Mouse (Mus musculus) bone marrow, adult 2 months (tissue): ENCODE data around the gene Ruvbl2. TPM values are rescaled to one million over a fixed set of nuclear protein-coding genes. Genes with fewer than 3 reads are reported as not detected.
"Not testable (repeated sequence)": the region's sequence is repeated elsewhere in the genome, so short reads cannot be mapped to it uniquely, and the experiment has no call there.

Experiments
- H3K27ac ChIP-seq: fragments of 200-500 bp; 2 replicates; pipeline ENCODE4 v1.5.1; 2012; ENCODE audit warnings: low read depth, mild to moderate bottlenecking, control low read depth, inconsistent platforms, low read length; ENCODE audit not compliant: control insufficient read depth, poor library complexity, insufficient read depth
- H3K4me1 ChIP-seq: fragments of 200-500 bp; 2 replicates; pipeline ENCODE4 v1.6.1; 2011; ENCODE audit warnings: low read length; ENCODE audit not compliant: control insufficient read depth, insufficient read depth
- H3K4me3 ChIP-seq: fragments of 200-500 bp; replicated peaks from 2 replicates; pipeline ENCODE3; 2011; ENCODE audit warnings: mild to moderate bottlenecking, low read depth, low read length, control low read depth; ENCODE audit not compliant: control insufficient read depth
- CTCF ChIP-seq: fragments of 200-500 bp; IDR thresholded peaks from 2 replicates; pipeline ENCODE4 v1.5.1; 2011; ENCODE audit warnings: low read length, control low read depth; ENCODE audit not compliant: control insufficient read depth, insufficient read depth
- POLR2A ChIP-seq: fragments of 200-500 bp; IDR thresholded peaks from 2 replicates; pipeline ENCODE4 v1.6.1; 2011; ENCODE audit warnings: low read depth, mild to moderate bottlenecking, control low read depth, low read length, borderline replicate concordance; ENCODE audit not compliant: control insufficient read depth
- WGBS: fragments of 180-500 bp; shearing (Covaris S2); methylation state at CpG from one replicate; pipeline ENCODE4 v1.1.7; 2018; 5-methylcytosine and 5-hydroxymethylcytosine counted together
- polyA plus RNA-seq: library from polyadenylated mRNA; stranded (reverse); fragments of >200 nt; gene quantifications from 2 replicates; pipeline ENCODE4 v1.2.4, GENCODE M21; 2011; ENCODE audit warnings: low replicate concordance; ENCODE audit not compliant: missing spikeins, insufficient read depth, insufficient read length

The Ruvbl2 gene
- polyA plus RNA-seq, 1 experiment = 61.4 TPM

GRCm38 (mm10) chr7:45463987-45464778, 26.3 kb upstream of the Ruvbl2 start:
- Histone ChIP-seq H3K27ac (no peak overlapping the region), H3K4me1 (peaks cover 1% of the 10 kb centered on the region; the same call in 1 of the 2 replicates), H3K4me3 (no peak overlapping the region)
- no peak for TF ChIP-seq POLR2A
- no peak for TF ChIP-seq CTCF
- WGBS = 87% methylated on average over 7 of the region's 7 CpGs

- 77% methylated on average over 4 of the region's 4 CpGs for WGBS
- not testable (repeated sequence) for H3K4me3 ChIP-seq, H3K4me1 ChIP-seq, H3K27ac ChIP-seq
Observed at GRCm38 (mm10) chr7:45462868-45463267, 25.0 kb upstream of the Ruvbl2 start.

- 93% methylated on average over 4 of the region's 4 CpGs for WGBS
- H3K4me1 ChIP-seq = peaks cover 1% of the 10 kb centered on the region; the same call in 1 of the 2 replicates
- H3K27ac ChIP-seq = no peak overlapping the region
Observed at GRCm38 (mm10) chr7:45462325-45462724, 24.4 kb upstream of the Ruvbl2 start.

GRCm38 (mm10) chr7:45461781-45462180, 23.9 kb upstream of the Ruvbl2 start:
- no peak overlapping the region for H3K27ac ChIP-seq
- TF ChIP-seq CTCF = no peak
- WGBS = 88% methylated on average over 4 of the region's 4 CpGs
- no peak overlapping the region for H3K4me3 ChIP-seq
- H3K4me1 ChIP-seq = peaks cover 4% of the 10 kb centered on the region; the same call in 1 of the 2 replicates

More at GRCm38 (mm10) chr7:45462325-45462724, 24.4 kb upstream of the Ruvbl2 start:
- TF ChIP-seq CTCF (no peak), POLR2A (no peak)
- H3K4me3 ChIP-seq = no peak overlapping the region

- 78% methylated on average over 5 of the region's 5 CpGs for WGBS
- H3K4me3 ChIP-seq = no peak overlapping the region
- TF ChIP-seq CTCF (no peak), POLR2A (no peak)
- peaks cover 4% of the 10 kb centered on the region; the same call in 1 of the 2 replicates for H3K4me1 ChIP-seq
- H3K27ac ChIP-seq = peak overlapping the region; percentile 83
Observed at GRCm38 (mm10) chr7:45461326-45461725, 23.4 kb upstream of the Ruvbl2 start.

GRCm38 (mm10) chr7:45460860-45461314, 23.0 kb upstream of the Ruvbl2 start:
- Histone ChIP-seq H3K4me1 (peaks cover 4% of the 10 kb centered on the region; the same call in 1 of the 2 replicates), H3K27ac (peak overlapping the region; percentile 83), H3K4me3 (peak overlapping the region; percentile 39)
- 6% methylated on average over 13 of the region's 13 CpGs for WGBS
- peak; percentile 75; the same call in 1 of the 2 replicates for TF ChIP-seq POLR2A
- peak; percentile 14; the same call in 1 of the 2 replicates for TF ChIP-seq CTCF

GRCm38 (mm10) chr7:45460377-45460776, 22.5 kb upstream of the Ruvbl2 start:
- 35% methylated on average over 7 of the region's 7 CpGs for WGBS
- H3K4me1 ChIP-seq = peaks cover 4% of the 10 kb centered on the region; the same call in 1 of the 2 replicates

GRCm38 (mm10) chr7:45459564-45460140, 21.8 kb upstream of the Ruvbl2 start, which contains the start of gene Ftl1:
TSS of gene Ftl1 (minus strand) at chr7:45459884.
- peak; percentile 90 for TF ChIP-seq POLR2A
- H3K4me3 ChIP-seq = peak within 1 kb of the TSS; percentile 87
- WGBS = under 1% methylated on average over 30 of the region's 37 CpGs
- H3K27ac ChIP-seq = peak within 1 kb of the TSS; percentile 89
- H3K4me1 ChIP-seq = not testable (repeated sequence)

More at GRCm38 (mm10) chr7:45460377-45460776, 22.5 kb upstream of the Ruvbl2 start:
- TF ChIP-seq CTCF = no peak
- TF ChIP-seq POLR2A = no peak
- H3K27ac ChIP-seq = peak overlapping the region; percentile 83
- peak overlapping the region; percentile 48 for H3K4me3 ChIP-seq
